In the genomic region with DNA sequence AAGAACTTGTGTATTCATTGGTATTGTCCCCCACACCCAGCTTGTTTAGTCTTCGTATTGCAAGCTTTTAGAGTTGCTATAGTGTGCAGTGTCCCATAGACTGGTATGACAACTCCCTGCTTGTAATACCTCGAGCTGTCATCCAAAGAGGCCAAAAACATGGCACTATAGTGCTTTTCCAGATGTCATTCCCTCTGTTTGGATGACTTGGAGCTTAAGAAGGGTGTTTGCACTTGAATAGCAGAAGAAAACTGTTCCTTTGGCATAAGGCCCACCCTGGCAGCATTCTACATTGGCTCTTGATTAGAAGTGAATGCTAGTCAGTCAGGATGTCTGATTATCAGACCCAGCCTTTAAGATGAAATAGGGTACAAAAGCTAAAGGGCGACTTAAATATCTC, we compare ENCODE assay signal across 13 mouse cellular contexts. TPM values are rescaled to one million over a fixed set of nuclear protein-coding genes. Genes with fewer than 3 reads are reported as not detected.
A peak's percentile ranks its signal among the peaks of the same experiment; 100 is the strongest.
DNase-seq lines count a peak whose midpoint lies in the region; ATAC-seq and TF ChIP-seq lines count a peak whose summit lies in the region.
"Had no signal": no experiment of that assay in that cellular context is flagged by ENCODE, and none has a peak within 500 bp of the region (broad histone marks: within the 10 kb centered on the region; RNA-seq: fewer than 3 reads in every experiment).

No protein-coding gene starts in this region.

- no peak for TF ChIP-seq POLR2A in brain, embryonic 14.5 days (IDR thresholded peaks at IDR 0.05; ENCODE audit: borderline replicate concordance, extremely low read depth, insufficient read depth, insufficient read length, poor library complexity, severe bottlenecking)

- peaks cover 3% of the 10 kb centered on the region; the same call in 1 of the 2 replicates for H3K4me1 ChIP-seq in hindbrain, postnatal 0 days (ENCODE audit: insufficient read depth, low read length)
- no peaks in the 10 kb centered on the region for H3K4me1 ChIP-seq in hindbrain, embryonic 10.5 days (replicated peaks)
- H3K4me1 ChIP-seq in forebrain, postnatal 0 days (ENCODE audit: insufficient read depth): no peaks in the 10 kb centered on the region
- no peaks in the 10 kb centered on the region for H3K4me1 ChIP-seq in lung, embryonic 14.5 days (ENCODE audit: insufficient read depth)
- H3K4me1 ChIP-seq: neural tube, embryonic 12.5 days had no signal

- no peak overlapping the region for H3K9ac ChIP-seq in hindbrain, postnatal 0 days (replicated peaks; ENCODE audit: low read length)
- H3K9ac ChIP-seq in forebrain, postnatal 0 days: no peak overlapping the region
- H3K9ac ChIP-seq in lung, embryonic 14.5 days: no peak overlapping the region
- H3K9ac ChIP-seq: neural tube, embryonic 12.5 days had no signal

- DNase-seq in hindbrain, postnatal 0 days (ENCODE audit: low spot score): peak; percentile 38
- DNase-seq in hindbrain, embryonic 10.5 days (ENCODE audit: low spot score): no peak
- peak; percentile 95 for DNase-seq in brain, embryonic 14.5 days (ENCODE audit: low read depth)
- DNase-seq in forebrain, postnatal 0 days: peak; percentile 74
- peak; percentile 59 for DNase-seq in lung, embryonic 14.5 days
- no peak for DNase-seq in thymus, postnatal 36 days
- DNase-seq in kidney, postnatal 4 days: no peak
- DNase-seq: embryo, embryonic 11 days; thymus, adult 2 months had no signal

- H3K27me3 ChIP-seq in hindbrain, postnatal 0 days (ENCODE audit: insufficient read depth, low read length): no peaks in the 10 kb centered on the region
- no peaks in the 10 kb centered on the region for H3K27me3 ChIP-seq in hindbrain, embryonic 10.5 days (ENCODE audit: insufficient read depth, poor library complexity, severe bottlenecking)
- H3K27me3 ChIP-seq in forebrain, postnatal 0 days (ENCODE audit: insufficient read depth, low read length): no peaks in the 10 kb centered on the region
- H3K27me3 ChIP-seq in lung, embryonic 14.5 days (ENCODE audit: insufficient read depth, low read length): no peaks in the 10 kb centered on the region
- H3K27me3 ChIP-seq: megakaryocyte, embryonic 14.5 days; neural tube, embryonic 12.5 days had no signal

- ATAC-seq in hindbrain, postnatal 0 days: no peak
- ATAC-seq in forebrain, postnatal 0 days: peak; percentile 82
- ATAC-seq in lung, embryonic 14.5 days (ENCODE audit: insufficient read depth): no peak

- H3K4me2 ChIP-seq in hindbrain, postnatal 0 days (ENCODE audit: low read depth, low read length): no peak overlapping the region
- no peak overlapping the region for H3K4me2 ChIP-seq in forebrain, postnatal 0 days (ENCODE audit: low read depth)
- no peak overlapping the region for H3K4me2 ChIP-seq in lung, embryonic 14.5 days
- H3K4me2 ChIP-seq: neural tube, embryonic 12.5 days had no signal

- no peaks in the 10 kb centered on the region for H3K36me3 ChIP-seq in hindbrain, postnatal 0 days (ENCODE audit: insufficient read depth, low read length)
- H3K36me3 ChIP-seq in hindbrain, embryonic 10.5 days: peaks cover 7% of the 10 kb centered on the region
- no peaks in the 10 kb centered on the region for H3K36me3 ChIP-seq in forebrain, postnatal 0 days (ENCODE audit: insufficient read depth)
- no peaks in the 10 kb centered on the region for H3K36me3 ChIP-seq in lung, embryonic 14.5 days (ENCODE audit: insufficient read depth)
- H3K36me3 ChIP-seq: neural tube, embryonic 12.5 days had no signal

- 44% methylated on average over 3 of the region's 3 CpGs for WGBS in hindbrain, postnatal 0 days
- 86% methylated on average over 3 of the region's 3 CpGs for WGBS in hindbrain, embryonic 10.5 days
- 26% methylated on average over 3 of the region's 3 CpGs for WGBS in forebrain, postnatal 0 days
- 61% methylated on average over 3 of the region's 3 CpGs for WGBS in lung, embryonic 14.5 days

- no peaks in the 10 kb centered on the region for H3K9me3 ChIP-seq in hindbrain, postnatal 0 days (ENCODE audit: low read length)
- no peaks in the 10 kb centered on the region for H3K9me3 ChIP-seq in hindbrain, embryonic 10.5 days
- no peaks in the 10 kb centered on the region for H3K9me3 ChIP-seq in forebrain, postnatal 0 days (ENCODE audit: low read length)
- no peaks in the 10 kb centered on the region for H3K9me3 ChIP-seq in lung, embryonic 14.5 days (ENCODE audit: low read depth, low read length)
- H3K9me3 ChIP-seq: G1E; megakaryocyte, embryonic 14.5 days; neural tube, embryonic 12.5 days had no signal

- H3K4me3 ChIP-seq in hindbrain, postnatal 0 days (ENCODE audit: low read length): no peak overlapping the region
- no peak overlapping the region for H3K4me3 ChIP-seq in hindbrain, embryonic 10.5 days
- H3K4me3 ChIP-seq in forebrain, postnatal 0 days (ENCODE audit: low read depth, low read length): no peak overlapping the region
- H3K4me3 ChIP-seq in lung, embryonic 14.5 days (ENCODE audit: low read depth, low read length): no peak overlapping the region
- H3K4me3 ChIP-seq: megakaryocyte, embryonic 14.5 days; neural tube, embryonic 12.5 days had no signal

- no peak for TF ChIP-seq CTCF in hindbrain, postnatal 0 days (IDR thresholded peaks at IDR 0.05; ENCODE audit: low read depth)
- no peak for TF ChIP-seq CTCF in brain, embryonic 14.5 days (IDR thresholded peaks at IDR 0.05; ENCODE audit: borderline replicate concordance, extremely low read depth, insufficient read depth, insufficient read length)
- no peak for TF ChIP-seq CTCF in forebrain, postnatal 0 days (IDR thresholded peaks at IDR 0.05; ENCODE audit: low read depth)
- TF ChIP-seq CTCF in lung, embryonic 14.5 days (IDR thresholded peaks at IDR 0.05; ENCODE audit: low read depth): no peak

- peak overlapping the region; percentile 41 for H3K27ac ChIP-seq in hindbrain, postnatal 0 days
- H3K27ac ChIP-seq in hindbrain, embryonic 10.5 days: no peak overlapping the region
- H3K27ac ChIP-seq in forebrain, postnatal 0 days (ENCODE audit: low read depth, low read length): no peak overlapping the region
- no peak overlapping the region for H3K27ac ChIP-seq in lung, embryonic 14.5 days (ENCODE audit: low read depth)
- H3K27ac ChIP-seq: kidney, postnatal 0 days; neural tube, embryonic 12.5 days had no signal

RNA-seq across cellular contexts. Expression of a gene that starts 40.7 kb away (rescaled TPM):
- total RNA-seq in hindbrain, postnatal 0 days (2014; rRNA removed): 48.3 and 51.7 TPM in 2 replicates
- 31.6 and 33.4 TPM in 2 replicates for polyA plus RNA-seq in hindbrain, postnatal 0 days (2015; fragmentation: Nextera tagmentation; extraction: Ambion mirVana)
- 79.1 and 84.9 TPM in 2 replicates for polyA plus RNA-seq in hindbrain, embryonic 10.5 days (2016; fragmentation: Nextera tagmentation; extraction: Ambion mirVana)
- 46.3 and 51.1 TPM in 2 replicates for polyA plus RNA-seq in brain, embryonic 14.5 days (2012; rRNA removed)
- total RNA-seq in forebrain, postnatal 0 days (2014; rRNA removed): 32.5 and 41.8 TPM in 2 replicates
- 22.1 and 31.9 TPM in 2 replicates for polyA plus RNA-seq in forebrain, postnatal 0 days (2015; fragmentation: Nextera tagmentation; extraction: Ambion mirVana)
- 39.8 and 40.5 TPM in 2 replicates for polyA plus RNA-seq in lung, embryonic 14.5 days (2014; fragmentation: Nextera tagmentation; extraction: Ambion mirVana)

Comparison
In these comparisons a context has a peak if more than half of its experiments do, and no peak if none do; other contexts are left out.
1. DNase-seq: peak in hindbrain, postnatal 0 days (single experiment), brain, embryonic 14.5 days (single experiment), forebrain, postnatal 0 days (single experiment) and lung, embryonic 14.5 days (single experiment); none in hindbrain, embryonic 10.5 days (single experiment), thymus, postnatal 36 days (0 of 2) and kidney, postnatal 4 days (0 of 2).